Mouse (Mus musculus): ENCODE data around the gene Pspn. TPM values are rescaled to one million over a fixed set of nuclear protein-coding genes. Genes with fewer than 3 reads are reported as not detected.

Pspn gene
- not detected in 2 replicates for total RNA-seq (2014; fragmentation: Nextera tagmentation)
- total RNA-seq (2017), result 4.6 TPM in 1 of 2 replicates, not detected in the other

DNA sequence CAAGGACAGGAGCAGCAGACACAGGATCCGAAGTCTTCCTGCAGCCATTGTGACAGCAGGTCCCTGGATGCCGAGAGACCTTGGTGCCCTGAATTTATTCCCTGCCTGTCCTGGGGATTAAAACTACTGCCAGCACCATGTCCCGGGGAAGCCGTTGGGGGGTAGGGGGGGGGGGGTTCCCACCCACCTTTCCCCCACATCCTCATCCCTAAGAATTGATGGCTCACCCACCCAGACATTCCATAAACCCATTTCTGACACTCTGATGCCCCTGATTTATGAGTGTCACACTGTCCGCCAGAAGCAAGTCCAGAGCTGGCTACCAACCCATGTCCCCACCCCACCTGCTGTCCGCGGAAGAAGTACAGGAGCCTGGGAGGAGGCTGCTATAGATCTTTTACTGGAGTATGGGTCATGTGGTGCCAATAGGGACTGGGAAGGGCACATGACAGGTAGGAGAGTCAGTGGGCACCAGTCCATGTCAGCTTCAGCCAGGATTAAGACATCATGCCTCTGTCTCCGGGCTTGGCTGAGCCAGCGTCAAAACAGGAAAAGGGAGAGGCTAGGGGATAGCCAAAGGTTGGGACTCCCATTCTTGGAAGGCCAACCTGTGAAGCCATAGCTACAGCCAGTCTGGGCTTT is at the start of gene Pspn:
Pspn (minus strand) TSS at position 51 of the 642 bp plus-strand sequence.
- no peak for ATAC-seq (replicated peaks; ENCODE audit: low FRiP score, low TSS enrichment, poor library complexity, severe bottlenecking)

DNA sequence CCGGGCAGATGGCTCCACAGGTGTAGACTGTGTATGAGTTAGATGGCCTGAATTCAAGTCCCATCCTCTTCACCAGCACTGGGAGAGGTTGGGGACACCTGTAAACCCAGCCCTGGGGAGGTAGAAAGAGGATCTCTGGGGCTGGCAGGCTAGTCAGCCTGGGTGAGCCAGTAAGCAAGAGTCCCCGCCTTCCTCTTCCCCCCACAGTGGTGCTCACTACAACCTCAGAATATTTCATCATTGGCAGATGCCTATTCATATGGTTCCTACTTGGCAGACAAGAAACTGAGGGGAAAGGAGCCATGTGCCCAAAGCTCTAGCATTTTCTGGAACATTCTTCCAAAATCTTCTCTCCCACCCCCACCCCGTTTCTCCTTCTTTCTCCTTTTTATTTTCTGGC is 49.0 kb upstream of the Pspn start:
- no peak for ATAC-seq (replicated peaks; ENCODE audit: low FRiP score, low TSS enrichment, poor library complexity, severe bottlenecking)

DNA sequence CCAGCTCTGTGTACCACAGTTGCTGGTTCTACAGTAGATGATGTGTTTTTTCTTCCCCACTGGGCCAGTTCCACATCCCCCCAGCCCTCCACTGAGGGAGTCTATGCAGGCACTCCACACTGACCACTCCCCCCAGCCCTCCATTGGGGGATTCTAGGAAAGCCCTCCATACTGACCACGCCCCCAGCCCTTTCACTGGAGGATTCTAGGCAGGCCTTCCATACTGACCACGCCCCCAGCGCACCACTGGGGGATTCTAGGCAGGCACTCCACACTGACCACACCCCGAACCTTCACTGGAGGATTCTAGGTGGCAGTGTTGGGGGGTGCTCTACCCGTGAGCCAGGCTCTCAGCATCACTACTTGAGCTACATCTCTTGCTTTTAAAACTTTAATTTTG is 47.6 kb upstream of the Pspn start:
- peak; percentile 55 for ATAC-seq (replicated peaks; ENCODE audit: low FRiP score, low TSS enrichment, poor library complexity, severe bottlenecking)

DNA sequence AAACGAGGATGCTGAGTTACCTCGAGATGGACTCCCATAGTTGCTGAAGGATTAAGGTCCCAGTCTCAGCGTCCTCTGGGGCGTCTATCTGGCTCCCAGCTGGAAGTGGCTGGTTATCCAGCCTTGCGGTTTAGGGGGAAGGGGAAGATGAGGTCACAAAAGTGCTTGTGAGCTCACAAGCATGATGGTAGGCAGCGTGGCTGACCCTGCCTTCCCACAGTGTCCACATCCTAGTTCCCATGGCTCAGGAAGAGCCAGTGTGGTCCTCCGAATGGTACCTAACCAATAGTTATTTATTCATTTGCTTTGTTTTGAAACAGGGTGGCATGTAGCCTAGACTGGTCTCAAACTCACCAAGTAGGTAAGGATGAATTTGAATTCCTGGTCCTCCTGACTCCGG is 41.7 kb upstream of the Pspn start, which contains the start of gene Slc25a41:
Slc25a41 (minus strand) TSS at position 101 of the 400 bp plus-strand sequence.
- ATAC-seq (replicated peaks; ENCODE audit: low FRiP score, low TSS enrichment, poor library complexity, severe bottlenecking), result no peak

DNA sequence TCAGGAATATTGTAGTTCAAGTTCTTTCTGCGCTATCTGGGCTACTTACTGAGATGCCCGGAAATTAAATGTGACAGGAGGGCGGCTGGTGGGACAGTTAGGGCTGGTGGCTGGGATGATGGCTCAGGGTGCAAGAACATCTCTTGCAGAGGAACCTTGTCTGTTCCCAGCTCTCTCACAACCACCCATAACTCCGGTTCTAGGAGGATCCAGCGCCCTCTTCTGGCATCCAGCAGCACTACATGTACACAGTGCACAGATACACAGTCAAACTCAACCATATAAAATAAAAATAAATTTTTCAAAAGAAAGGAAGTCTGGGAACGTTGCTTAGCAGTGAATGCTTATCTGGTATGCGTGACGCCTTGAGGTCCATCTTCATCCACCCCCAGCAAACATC is 39.2 kb upstream of the Pspn start:
- no peak for ATAC-seq (replicated peaks; ENCODE audit: low FRiP score, low TSS enrichment, poor library complexity, severe bottlenecking)

DNA sequence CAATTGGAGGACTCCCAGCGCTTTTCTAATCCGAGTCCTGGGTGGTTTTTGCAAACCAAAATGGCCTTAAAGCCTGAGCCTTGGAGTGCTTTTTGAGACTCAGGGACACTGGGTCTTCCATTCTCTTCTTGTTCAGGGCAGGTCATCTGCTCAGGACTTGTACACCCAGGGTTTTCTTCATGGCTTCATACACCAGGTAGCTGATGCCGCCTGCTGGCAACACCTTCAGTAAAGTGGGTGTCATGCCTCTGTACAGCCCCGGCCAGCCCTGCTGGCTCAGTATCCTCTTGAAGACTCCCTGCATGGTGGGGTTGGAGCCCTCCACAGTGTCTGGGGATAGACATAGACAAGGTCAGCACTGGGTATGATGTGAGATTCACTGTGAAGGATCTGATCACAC is 33.0 kb upstream of the Pspn start:
- no peak for ATAC-seq (replicated peaks; ENCODE audit: low FRiP score, low TSS enrichment, poor library complexity, severe bottlenecking)

DNA sequence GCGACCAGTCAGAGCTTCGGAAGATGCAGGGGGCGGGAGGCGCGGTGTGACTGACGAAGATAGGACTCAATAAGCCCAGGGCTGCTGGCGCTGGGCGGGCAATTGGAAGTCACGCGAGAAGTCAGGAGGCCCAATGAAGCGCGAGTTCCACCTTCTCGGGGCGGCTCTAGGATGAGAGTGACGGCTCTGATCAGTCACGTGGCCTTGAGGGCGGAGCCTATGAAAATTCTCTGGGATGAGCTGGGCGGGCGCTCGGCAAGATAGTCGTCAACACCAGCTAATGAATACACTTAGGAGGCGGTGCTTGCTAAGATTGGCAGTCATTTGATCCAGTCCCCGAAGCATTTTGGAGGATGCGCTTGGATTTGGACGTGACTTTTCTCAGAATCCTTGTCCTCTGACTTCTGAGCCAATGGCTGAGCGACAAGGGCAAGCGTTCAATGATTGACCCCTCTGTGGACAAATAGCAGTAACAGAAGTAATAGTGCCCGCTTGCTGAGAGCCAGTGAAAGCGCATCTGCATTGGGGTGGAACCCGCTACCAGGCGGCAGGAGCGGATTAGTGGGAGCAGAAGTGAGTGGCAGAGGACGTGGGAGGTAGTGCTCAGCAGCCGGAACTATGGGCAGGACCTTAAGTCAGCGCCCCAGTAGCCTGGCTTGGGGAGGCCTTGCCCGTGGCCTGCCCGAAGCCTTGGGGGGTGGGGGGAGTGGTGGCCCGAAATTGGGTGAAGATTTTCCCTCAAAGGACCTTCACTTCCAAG is 32.0 kb upstream of the Pspn start:
- peak; percentile 86 for ATAC-seq (replicated peaks; ENCODE audit: low FRiP score, low TSS enrichment, poor library complexity, severe bottlenecking)

DNA sequence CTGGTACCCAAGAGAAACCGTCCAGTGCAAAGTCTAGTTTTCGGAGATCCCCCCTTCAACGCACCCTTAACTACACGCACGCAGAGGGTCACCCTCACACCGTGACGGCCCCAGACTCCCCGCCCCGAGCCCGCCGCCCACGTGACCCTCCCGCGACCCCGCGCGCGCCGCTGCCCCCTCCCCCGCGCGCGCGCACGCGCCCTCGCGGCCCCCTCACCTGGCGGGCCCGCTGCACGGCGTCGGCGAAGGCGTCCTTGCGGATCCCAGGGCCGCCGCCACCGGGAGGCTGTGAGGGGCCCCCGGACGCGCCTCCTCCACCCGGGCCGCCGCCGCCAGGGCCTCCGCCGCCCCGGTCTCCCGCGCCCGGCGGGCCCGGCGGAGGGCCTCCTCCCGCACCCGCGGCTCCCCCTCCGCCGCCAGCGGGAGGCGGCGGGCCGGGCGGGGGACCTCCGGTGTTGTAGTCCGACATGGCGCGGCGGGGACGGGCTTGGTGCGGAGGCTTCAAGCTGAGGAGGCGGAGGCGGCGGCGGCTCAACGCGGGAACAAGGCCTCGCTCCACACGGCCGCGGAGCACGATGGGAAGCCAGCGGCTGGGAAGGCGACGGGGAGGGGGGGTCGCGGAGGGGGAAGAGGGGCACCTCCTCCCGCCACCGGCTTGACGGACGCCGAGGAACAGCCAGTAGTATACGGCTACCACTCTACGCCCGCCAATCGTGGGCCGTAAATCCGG is 31.3 kb upstream of the Pspn start, which contains the start of gene Khsrp:
Khsrp (minus strand) TSS at position 592 of the 730 bp plus-strand sequence.
- ATAC-seq (replicated peaks; ENCODE audit: low FRiP score, low TSS enrichment, poor library complexity, severe bottlenecking), result no peak

DNA sequence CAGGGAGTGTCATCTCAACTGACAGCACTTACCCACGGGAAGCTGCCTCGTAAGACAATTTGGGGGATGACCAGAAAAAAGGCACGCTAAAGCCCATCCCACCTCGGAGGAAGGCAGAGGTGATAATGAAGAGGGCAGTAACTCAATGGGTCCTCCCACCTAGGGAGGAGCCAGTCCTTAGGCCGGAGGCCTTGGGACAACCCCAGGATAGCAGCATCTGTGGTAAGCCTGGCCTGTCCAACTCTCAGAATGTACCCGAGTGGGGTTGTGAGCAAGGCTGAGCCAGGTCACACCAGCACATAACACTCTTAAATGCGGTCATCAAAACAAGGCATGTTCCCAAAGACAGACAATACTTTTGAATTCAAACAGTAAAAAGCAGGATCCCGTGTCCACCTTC is 29.9 kb upstream of the Pspn start:
- peak; percentile 28 for ATAC-seq (replicated peaks; ENCODE audit: low FRiP score, low TSS enrichment, poor library complexity, severe bottlenecking)

DNA sequence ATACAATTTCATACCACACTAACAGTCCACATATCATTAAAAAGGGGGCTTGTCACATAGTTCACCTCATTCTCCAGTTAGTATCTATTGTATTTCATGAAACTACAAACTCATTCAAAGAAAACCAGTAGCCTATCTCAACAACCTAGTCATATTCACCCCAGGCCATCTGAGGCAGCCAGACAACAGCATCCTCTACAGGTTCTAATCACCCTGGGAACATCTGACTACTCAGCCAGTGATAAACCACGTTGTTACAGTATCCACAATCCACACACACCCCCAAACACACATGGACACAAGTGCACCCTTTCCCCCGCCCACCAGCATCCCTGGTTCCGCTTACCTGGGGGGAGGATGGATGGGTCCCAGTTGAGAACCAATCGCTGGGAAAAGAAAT is 27.7 kb upstream of the Pspn start:
- ATAC-seq (replicated peaks; ENCODE audit: low FRiP score, low TSS enrichment, poor library complexity, severe bottlenecking), result 0 out of 2 replicates have a peak, but pooled peaks have one; percentile 11

DNA sequence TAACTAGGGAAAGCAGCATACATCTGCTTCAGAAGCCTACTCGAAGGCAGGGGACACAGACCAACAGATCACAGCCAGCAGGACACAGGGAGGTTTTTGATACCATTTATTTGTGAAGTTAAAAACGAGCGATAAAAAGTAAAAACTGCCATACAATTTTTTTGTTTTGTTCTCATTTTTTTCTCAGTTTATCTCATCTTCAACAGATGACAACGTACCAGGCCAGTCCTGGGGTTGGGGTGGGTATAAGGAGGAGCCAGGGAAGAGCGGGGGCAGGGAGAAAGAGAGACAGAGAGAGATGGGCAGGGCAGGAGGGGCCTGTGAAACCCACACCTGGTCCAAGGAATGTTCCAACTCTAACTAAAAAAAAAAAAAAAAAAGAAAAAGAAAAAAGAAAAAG is 21.1 kb upstream of the Pspn start:
- peak; percentile 52 for ATAC-seq (replicated peaks; ENCODE audit: low FRiP score, low TSS enrichment, poor library complexity, severe bottlenecking)

DNA sequence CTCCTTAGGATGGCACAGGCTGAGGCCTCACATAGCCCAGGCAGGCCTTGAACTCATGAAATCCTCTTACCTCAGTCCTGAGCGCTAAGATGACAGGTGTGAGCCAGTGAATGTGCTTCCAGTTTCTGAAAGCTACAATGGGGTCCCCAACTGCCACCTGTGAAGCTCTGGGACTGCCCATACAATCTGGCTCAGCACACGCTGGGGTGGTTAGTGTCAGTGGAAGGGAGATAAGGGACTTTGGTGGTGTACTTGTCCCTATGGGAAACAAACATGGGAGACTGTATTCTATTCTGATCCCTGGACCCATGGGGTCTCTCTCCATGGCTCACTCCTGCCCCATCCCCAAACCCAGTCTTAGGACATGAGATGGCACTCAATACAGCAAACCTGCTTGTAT is 19.9 kb upstream of the Pspn start:
- peak; percentile 76 for ATAC-seq (replicated peaks; ENCODE audit: low FRiP score, low TSS enrichment, poor library complexity, severe bottlenecking)

DNA sequence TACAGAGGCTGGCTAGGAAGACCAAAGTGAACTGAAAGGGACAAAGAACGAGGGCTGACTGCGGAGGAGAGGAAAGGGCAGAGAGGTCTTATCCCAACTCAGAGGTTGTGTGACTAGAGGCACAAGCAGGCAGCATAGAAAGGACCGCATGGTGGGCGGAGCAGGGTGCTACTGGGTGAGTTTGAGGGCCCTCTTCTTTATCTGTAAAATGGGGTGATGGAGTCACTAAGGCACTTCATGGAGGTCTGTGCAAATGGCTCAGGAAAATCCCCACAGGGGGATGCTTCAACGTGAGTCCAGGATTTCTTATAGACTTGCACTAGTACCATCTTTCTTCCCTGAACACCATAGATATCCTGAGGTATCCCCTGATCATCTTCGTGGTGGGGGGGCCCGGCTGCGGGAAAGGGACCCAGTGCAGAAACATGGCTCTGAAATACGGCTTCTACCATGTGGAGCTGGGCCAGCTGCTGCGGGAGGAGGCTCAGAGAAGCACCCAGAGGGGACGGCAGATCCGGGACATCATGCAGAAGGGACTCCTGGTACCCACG is 12.5 kb upstream of the Pspn start:
- no peak for ATAC-seq (replicated peaks; ENCODE audit: low FRiP score, low TSS enrichment, poor library complexity, severe bottlenecking)

DNA sequence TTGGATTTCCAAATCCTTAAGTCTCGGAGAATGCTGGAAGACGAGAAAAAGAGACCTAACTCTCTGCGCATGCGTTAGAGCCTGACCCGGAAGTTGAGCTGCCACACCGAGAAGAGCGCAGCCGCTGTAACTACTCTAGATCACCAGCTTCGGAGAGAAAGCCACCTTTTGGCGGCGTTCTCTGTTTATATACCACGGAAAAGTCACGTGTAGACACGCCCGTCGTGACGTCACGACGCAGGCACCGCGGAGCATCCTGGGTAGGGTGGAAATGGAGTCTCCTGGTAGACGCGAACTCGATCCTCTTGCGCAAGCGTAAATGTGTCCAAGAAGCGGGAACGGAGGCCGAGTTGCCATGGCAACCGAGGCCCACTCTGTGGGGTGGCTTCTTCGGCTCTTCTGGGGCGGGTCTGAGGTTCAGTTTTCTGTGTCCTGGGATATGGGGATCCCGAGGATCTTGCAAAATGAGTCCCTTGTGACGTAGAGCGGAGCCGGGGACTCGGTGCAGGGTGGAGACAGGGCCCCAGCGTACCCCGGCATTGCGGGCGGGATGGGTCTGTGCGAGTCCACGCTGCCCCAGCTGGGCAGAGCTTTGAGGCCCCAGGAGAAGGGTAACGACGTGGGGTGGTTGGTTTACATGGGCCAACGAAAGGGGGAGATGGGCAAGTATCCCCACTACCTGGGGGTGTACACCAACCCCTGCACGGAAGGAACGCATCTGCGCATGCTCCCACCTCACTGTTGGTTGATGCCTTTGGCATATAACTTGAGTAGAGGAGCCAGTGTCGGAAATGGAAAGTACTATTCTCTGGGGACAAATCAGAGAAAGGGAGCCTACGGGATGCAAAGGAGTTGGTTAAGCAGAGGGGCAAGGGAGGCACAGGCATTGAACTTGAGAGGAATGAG is 11.7 kb upstream of the Pspn start, which contains the start of the genes Gtf2f1 and Gm17949:
Gtf2f1 (minus strand) TSS at position 53 of the 906 bp plus-strand sequence.
Gm17949 (plus strand) TSS at position 234 of the 906 bp plus-strand sequence.
- peak; percentile 75 for ATAC-seq (replicated peaks; ENCODE audit: low FRiP score, low TSS enrichment, poor library complexity, severe bottlenecking)

DNA sequence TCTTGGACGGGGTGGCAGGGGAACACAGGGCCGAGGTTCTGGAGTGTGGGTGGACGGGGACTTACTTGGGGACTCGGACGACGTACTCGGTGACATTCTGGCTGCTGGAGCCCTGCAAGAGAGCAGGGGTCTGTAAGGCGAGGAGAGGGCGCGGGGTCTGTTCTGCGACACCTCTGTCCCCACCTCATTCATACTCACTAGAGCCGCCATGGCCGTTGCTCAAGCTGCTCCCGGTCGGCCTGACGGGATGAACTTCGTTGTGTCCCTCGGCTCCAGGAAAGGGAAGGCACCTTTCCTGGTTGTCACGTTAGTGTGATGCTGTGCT is 11.1 kb upstream of the Pspn start:
- peak; percentile 30 for ATAC-seq (replicated peaks; ENCODE audit: low FRiP score, low TSS enrichment, poor library complexity, severe bottlenecking)

DNA sequence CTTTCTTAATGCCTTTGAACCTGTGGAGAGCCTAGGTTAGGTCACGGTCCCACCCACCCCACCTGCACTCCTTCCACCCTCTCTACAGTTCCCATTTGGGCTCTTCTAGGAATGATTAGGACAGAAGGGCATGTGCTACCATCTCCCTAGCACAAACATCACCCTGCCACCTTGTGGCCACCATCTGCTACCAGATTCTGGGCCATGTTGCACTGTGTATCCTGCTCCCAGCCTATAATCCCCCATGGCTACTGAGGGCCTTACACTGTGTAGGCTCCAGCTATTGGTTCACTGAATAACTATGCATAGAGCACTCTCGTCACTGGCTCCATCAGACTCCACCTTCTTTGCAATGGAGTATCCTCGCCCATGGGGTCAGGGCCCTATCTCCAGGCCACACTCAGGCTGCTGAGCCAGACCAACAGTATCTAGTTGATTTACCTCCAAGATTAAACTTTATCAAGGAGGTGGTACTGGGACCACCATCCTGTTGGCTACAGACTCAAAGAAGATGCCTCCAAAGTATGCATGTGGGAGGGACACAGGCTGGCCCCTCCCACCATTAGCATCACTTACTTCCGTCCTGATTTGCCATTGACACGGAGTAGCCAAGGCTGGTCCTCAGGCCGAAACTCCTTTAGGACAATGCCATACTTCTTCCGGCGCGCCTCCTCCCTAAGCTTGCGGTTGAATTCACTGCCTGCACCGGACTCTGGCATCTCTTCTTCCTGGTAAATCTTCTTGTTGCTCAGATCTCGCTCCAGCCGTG is 7.5 kb upstream of the Pspn start:
- peak; percentile 28 for ATAC-seq (replicated peaks; ENCODE audit: low FRiP score, low TSS enrichment, poor library complexity, severe bottlenecking)

DNA sequence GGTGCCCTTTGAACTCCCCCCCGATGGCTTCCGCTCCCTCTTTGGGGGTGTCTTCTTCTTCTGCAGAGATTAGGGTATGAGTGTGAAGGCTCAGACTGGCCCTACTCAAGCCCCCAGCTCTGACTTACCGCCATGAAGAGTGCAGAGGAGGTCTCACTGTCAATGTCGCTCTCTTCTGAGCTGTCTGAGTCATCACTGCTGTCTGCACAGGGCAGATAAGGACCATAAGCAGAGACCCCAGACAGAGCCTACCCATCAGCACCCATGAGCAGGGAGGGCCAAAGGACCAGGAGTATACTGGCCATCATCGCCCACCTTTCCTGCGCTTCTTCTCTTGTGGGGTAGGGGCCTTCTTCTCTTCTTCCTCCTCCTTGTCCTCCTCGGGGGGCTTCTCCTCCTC is 4.2 kb upstream of the Pspn start:
- no peak for ATAC-seq (replicated peaks; ENCODE audit: low FRiP score, low TSS enrichment, poor library complexity, severe bottlenecking)

DNA sequence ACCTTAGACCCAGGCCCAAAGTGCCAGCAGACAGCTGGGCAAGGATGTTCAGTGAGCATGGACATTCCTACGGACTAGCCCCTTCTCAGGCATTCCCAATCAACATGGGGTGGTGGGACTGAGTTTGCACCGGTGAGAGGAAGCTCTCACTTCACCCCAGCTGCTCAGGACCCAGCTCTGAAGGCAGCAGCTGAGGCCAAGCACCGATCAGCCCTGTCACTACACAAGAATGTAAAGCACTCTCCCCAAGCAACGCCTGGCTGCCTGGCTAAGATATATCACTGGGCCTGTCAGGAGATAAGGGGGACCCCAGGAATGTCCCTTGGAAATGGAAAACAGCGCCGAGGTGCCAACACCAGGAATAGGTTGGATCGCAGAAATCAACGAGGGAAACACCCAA is 1.4 kb upstream of the Pspn start:
- ATAC-seq (replicated peaks; ENCODE audit: low FRiP score, low TSS enrichment, poor library complexity, severe bottlenecking), result no peak

Measured in megakaryocyte-erythroid progenitor cell, adult 5-6 weeks (primary cell).